Mouse (Mus musculus) spleen, embryonic (tissue): Measurements from ENCODE around the gene Irf8.
"Not testable (repeated sequence)": the region's sequence is repeated elsewhere in the genome, so short reads cannot be mapped to it uniquely, and the experiment has no call there.

Source experiments
- CTCF ChIA-PET: fragments of 350-600 bp; sonication (Branson Sonifier 250); formaldehyde crosslinking; loops from one replicate; lab custom pipeline; 2022; lab: Charles Lee

Gene Irf8

DNA sequence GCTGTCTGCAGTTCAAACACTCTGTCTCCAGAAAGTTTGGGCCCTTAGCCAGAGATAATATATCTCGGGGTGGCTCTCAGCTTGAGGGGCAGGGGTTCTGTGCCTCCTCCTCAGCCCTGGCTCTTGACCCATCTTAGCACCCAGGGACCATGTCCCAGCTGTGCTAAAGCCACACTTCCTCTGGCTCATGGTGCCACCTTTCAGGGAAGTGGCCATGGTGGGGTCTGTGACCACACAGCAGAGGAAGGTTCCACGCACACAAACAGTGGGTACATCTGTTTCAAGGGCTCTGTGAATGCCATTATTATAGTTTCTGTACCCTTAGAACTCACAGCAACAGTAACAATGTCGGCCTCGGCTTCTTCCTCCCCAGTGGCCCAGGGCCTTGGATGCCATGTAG, 47.6 kb downstream of the Irf8 start:
- CTCF ChIA-PET = interaction anchor here (0.6 to 0.9 kb wide), 2 partner anchors 12 to 104 kb away, joined by 3 to 18 read pairs; no protein-coding TSS in a partner anchor

DNA sequence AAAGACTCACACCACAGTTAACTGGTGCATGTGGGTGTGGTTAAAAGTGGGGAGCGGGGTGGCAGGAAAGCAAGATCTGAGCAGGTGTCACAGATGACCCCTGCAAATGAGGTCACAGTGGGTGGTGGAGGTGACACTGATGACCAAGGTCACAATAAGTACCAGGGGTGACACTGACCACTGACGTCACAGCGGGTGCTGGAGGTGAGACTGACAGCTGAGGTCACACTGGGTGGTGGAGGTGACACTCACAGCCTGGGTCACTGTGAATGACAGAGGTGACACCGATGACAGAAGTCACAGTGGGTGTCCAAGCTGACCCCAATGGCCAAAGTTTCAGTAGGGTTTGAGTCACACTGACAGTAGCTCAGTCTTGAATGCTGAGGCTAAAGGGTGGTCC, 50.6 kb downstream of the Irf8 start:
- CTCF ChIA-PET = no interaction called here

GRCm38 (mm10) chr8:120787631-120788030, 51.5 kb downstream of the Irf8 start:
- CTCF ChIA-PET = no interaction called here

- CTCF ChIA-PET = no interaction called here
These were observed 56.6 kb downstream of the Irf8 start for GRCm38 (mm10) chr8:120792710-120793109.

DNA sequence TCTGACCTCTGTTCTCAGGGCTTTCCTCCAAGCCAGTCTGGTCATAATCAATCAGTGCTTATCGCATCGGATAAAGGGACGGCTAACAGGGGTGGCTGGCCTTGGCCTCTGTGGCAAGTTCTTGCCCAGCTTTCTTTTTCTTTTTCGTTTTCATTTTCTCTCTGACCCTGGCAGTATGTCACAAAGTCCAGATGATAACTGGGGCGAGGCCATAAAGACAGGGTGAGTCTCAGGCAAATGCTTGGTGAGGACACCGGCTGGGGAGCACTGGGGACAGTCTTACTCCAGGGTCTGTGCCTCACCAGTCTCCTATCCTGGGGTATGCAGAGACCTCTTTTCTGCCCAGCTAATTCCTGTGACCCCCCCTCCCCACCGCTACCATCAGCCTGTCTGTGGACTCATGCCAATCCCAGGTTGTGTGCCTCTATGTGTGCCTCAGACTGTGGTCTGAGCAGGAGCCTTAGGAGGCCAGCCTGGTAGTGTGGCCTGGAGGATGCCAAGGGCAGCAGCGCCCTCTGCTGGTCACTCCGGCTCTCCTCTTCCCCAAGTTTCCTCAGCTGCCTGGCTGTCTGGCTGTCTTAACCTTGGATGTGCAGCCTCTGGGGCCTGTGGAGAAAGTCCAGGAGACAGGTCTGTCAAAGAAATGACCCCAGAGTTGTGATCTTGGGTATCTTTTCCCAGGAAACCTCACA, 59.9 kb downstream of the Irf8 start:
- CTCF ChIA-PET = interaction anchor here (0.6 to 1.4 kb wide), 9 partner anchors 51 to 117 kb away, joined by 3 to 7 read pairs (median 4); no protein-coding TSS in a partner anchor

DNA sequence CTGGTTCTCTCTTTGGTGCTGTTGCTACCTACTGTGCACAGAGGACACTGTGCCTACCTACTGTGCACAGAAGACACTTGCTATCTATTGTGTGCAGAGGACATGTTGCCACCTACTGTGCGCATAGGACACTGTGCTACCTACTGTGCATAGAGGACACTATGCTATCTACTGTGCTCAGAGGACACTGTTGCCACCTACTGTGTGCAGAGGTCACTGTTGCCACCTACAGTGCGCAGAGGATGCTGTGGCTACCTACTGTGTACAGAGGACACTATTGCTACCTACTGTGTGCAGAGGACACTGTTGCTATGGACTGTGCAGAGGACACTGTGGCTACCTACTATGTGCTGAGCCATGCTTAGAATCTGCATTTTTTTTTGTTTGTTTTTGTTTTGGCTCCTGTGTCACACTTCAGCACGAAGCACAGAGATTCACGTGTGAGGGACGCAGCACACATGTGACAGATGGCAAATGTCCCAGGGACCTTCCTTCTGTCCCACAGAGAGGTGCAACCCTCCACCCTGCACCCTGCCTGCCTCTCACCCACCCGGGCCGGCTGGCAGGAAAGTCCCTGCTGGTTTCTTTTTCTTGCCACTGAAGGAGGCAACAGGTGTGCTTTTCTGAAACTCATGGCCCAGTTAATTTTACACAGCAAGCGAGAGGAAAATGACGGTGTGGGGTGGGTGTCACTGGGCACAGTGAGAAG, 61.0 kb downstream of the Irf8 start:
- CTCF ChIA-PET = interaction anchor here (0.6 to 1.2 kb wide), 4 partner anchors 99 to 118 kb away, joined by 5 to 7 read pairs (median 6); no protein-coding TSS in a partner anchor

- CTCF ChIA-PET = interaction anchor here (0.6 to 1.1 kb wide), 6 partner anchors 22 to 126 kb away, joined by 3 to 8 read pairs (median 5); no protein-coding TSS in a partner anchor
These were observed 64.2 kb downstream of the Irf8 start for GRCm38 (mm10) chr8:120800308-120800865.

DNA sequence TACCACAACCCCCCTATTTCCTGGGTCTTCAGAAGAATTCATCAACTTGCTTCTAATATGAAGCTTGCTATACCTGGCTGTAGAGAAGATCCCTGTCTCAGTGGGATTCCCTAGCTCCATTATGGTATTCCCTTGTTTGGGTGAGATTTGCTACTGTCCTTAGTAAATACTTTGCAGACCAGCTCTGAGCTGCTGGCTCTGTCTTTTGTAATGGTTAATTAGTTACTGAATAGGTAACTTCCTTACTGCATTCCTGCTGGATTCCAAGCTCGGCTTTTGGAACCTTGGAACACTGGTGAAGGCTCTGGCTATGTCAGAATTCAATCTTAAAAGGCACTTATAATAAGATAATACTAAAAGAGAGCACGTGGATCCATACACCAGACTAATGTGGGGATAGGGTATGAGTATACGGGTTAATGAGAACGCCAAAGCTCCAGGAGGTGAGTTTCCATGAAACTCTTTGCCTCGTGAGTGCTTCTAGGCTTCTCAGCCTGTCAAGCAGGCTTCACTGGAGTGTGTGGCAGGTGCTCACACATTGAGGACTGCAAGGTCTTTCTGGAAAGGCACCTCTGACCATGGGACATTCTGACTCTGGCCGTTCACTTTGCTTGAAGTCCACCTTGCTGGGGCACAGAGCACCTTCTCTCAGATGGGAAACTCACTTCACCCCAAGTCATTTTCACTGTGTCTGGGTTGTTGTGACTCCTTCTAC, 67.7 kb downstream of the Irf8 start:
- CTCF ChIA-PET = not testable (repeated sequence)

- CTCF ChIA-PET = interaction anchor here (0.5 kb wide), 1 partner anchor 128 kb away, joined by 3 read pairs; no protein-coding TSS in a partner anchor
These were observed 68.6 kb downstream of the Irf8 start for GRCm38 (mm10) chr8:120804741-120805140.
